Mouse (Mus musculus): ENCODE measurements around the gene Fam57b.

Fam57b gene

DNA sequence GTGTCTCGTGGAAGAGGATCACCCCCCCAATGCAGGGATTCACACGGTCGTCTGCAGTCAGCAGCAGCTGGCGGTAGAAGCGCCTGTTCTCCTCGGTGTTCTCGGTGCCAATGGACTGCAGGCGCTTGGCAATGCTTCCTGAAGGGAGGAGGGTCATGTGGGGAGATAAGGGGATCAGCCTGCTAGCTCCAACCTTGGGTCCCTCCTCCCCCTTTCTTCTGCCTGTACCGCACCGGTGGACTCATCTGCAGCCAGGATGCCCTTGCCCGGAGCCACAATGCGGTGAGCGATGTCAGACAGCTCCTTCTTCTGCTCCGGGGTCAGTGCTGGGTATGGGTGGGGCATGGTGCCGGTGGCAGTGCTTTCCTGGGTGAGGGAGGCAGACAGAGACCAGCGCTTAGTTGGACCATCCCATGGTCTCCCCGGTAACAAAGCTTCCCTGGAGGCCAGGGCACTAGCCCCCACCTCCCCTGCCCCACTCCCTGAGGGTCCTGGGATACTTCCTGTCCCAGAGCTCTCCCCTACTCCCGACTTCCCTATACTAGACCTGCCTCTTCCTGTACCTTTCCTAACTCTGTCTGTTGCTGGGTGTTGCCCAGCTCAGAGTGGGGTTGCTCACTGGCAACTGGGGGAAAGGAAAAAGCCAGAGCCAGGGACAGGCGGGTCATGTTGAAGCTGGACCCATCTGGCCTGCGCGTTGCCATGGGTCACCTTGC, at the start of gene Fam57b:
Gene Fam57b (plus strand): TSS at position 258 of the 716 bp plus-strand sequence.
- DNase-seq (ENCODE audit: low read depth, low spot score) = peak; percentile 44

DNA sequence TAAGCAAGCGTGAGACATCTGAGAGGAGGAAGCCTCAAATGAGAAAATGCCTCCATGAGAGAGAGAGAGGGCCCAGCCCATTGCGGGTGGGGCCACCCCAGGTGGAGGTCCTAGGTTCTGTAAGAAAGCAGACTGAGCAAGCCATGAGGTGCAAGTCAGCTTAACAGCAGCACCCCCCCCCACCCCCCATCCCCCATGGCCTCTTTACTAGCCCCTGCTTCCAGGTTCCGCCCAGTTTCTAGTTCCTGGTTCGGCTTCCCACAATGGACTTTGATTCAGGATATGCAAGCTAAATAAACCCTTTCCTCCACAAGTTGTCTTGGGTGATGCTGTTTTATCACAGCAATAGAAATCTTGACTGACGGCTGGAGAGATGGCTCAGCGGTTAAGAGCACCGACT, 48.6 kb upstream of the Fam57b start:
- no peak for DNase-seq (ENCODE audit: low read depth, low spot score)

DNA sequence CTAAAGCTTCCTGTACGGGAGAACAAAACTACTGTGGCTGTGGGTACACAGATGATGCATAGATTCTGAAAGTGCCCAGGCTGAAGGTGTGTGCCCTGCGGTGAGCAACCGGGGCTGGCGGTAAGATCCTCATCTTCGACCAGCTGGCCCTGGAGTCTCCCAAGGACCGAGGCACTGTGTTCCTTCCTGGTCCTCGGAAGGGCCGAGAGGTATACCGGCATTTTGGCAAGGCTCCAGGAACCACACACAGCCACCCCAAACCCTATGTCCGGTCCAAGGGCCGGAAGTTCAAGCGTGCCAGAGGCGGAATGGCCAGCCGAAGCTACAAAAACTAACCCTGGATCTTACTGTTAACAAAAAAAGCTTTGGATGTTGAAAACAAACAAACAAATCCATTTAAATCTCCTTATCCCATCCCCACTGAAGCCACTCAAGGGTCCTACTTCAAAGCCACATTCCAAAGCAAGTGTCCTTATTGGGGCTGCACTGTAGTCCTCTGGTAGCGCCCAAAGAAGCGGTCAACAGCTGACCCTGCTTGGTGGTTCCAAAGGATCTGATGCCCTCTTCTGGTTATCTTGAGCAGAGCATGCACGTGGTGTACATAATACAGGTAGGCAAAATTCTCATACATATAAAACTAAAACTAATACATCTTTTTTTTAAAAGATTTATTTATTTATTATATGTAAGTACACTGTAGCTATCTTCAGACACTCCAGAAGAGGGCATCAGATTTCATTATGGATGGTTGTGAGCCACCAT, 47.7 kb upstream of the Fam57b start:
- DNase-seq (ENCODE audit: low read depth, low spot score) = no peak

DNA sequence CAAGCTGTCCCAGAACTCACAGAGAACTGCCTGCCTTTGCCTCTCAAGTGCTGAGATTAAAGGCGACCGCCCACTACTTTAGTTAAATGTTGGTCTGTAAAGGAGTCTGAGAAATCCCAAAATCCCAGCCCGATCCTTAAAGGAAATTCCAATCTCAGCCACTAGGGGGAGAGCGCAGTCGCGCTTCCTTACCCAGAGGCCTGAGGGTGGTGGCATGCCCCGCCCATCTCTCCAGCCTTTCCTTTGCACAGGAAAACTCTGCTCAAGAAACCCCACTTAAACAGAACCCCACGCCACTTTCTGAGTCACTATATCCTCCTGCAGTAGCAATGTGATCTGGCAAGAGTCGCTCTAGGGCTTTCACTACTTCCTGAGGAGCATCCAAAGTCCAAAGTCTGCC, 42.6 kb upstream of the Fam57b start:
- DNase-seq (ENCODE audit: low read depth, low spot score) = peak; percentile 72

DNA sequence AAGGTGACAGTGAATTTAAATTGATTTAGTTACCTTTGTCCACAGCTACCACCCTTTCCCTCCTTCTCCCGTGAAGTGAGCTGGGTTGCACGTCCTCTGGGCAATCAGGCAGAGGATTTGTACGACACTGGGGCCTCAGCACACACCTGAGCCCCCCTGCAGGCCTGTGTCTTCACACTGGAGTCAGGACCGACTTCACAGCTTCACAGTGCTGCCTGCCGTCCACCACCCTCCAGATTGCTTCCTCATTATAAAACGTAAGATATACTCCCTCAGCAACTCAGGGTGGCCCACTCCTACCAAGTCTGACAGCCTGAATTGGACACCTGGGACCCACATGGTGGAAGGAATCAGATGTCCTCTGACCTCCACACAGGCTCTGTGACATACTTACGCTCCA, 38.9 kb upstream of the Fam57b start:
- no peak for DNase-seq (ENCODE audit: low read depth, low spot score)

DNA sequence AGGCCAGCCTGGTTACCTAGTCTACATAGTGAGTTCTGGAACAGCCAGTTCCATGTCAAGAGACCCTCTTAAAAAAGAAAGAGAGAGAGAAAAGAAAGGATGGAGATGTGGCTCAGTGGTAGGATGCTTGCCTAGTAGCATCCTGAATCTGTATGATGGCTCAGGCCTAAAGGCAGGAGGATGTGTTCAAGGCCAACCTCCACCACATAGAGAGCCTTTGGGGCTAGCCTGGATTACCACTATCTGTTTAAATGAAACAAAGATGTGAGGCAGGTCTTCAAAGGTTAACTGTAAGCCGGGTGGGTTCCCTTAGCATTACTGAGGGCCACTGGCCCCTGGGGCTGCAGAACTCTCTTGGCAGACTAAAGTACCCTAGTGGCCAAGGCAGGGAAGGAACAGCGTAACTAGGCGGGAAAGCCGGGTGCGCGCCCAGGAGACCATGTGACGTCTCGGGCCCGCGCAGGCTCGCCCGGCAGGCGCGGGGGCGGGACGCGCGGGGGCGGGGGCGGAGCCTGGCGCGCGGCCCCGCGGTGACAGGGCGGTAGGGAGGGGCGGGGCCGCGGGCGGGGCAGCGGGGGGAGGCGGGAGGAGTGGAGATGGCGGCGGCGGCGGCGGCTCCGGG, 38.3 kb upstream of the Fam57b start, which contains the start of gene Mapk3:
Gene Mapk3 (plus strand): TSS at position 552 of the 622 bp plus-strand sequence.
- peak; percentile 92 for DNase-seq (ENCODE audit: low read depth, low spot score)

DNA sequence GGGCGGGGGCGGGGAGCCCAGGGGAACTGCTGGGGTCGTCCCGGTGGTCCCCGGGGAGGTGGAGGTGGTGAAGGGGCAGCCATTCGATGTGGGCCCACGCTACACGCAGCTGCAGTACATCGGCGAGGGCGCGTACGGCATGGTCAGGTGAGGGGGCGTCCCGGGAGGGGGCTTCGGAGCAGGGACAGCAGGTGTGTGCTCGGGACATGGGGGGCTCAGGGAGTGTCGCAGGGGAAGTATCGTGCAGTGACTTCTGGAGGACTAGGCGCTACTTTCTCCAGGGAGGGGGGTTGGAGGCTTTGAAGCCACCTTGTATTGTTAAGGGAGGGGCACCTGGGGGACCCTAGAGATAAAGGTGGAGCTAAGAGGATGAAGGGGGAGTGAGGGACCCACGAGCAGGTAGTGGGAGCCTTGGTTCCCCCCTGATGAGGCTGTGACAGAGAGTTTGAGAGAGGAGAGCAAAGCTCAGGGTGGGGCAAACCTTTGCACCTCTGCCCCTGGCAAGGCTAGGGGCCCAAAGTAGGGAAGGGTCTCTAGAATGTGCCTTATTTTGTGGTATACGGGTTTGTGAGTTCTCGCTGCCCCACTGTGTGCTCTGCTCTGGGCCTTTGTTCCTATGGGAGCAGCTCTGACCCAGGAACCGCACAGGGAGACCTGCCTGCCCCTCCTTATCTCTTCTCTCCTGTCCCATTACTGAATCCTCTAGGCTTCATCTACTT, 37.6 kb upstream of the Fam57b start:
- DNase-seq (ENCODE audit: low read depth, low spot score) = no peak

DNA sequence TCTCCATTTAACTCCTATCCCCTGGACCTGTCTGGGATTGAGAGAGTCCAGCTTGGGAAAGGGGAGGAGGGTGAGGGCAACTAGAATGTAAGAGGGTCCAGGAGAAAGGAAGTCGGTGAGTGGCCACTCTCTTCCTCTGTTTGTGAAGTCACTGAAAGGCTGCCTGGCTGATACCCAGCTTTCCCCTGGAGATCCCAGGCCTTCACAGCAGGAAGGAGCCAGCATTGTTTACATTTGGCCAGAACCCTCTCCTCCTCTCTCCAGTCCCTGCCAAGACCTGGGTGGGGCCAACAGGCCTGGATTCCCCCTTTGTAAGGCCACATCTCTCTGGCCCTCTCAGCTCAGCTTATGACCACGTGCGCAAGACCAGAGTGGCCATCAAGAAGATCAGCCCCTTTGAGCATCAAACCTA, 37.1 kb upstream of the Fam57b start:
- DNase-seq (ENCODE audit: low read depth, low spot score) = no peak

DNA sequence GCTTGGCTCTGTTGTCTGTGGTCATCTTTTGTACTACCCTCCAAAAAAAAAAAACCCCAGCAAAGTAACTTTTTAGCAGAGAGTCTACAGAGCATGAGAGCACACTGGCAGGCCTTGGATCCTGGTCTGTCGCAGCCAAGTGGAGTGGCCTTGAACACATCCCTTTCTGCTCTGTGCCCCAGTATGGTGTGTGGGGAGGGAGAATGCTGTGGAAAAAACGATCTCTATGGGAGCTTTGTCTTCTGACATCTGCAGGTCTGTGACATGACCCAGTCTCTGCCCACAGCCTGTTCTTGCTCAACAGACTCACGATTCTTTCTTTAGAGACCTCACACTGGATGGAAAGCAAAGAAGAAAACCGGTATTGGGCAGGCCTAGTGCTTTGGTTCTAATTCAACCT, 36.5 kb upstream of the Fam57b start:
- no peak for DNase-seq (ENCODE audit: low read depth, low spot score)

DNA sequence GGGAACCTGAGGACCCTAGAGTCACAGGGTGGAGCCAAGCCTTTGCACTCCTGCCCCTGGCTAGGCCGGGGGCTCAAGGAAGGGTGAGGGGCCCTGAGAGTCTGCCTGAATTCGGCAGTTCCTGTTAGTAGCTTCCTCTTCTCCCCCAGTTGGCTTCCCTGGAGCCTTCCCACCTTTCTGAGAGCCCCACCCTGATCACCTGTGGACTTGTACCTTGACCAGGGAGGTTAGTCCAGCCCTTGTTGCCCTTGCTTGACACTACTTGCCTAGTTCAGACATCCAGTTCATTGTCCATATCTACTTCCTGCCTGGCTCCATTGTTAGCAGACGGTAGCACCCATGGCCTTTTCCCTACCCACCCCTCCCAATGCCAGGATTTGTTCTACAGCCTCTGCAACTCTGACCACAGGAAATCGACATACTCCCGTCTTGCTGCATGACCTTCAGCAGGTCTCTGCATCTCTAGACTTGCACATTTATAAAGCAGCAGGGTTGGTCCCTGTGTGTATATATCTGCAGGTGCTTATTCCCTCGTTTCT, 35.9 kb upstream of the Fam57b start:
- no peak for DNase-seq (ENCODE audit: low read depth, low spot score)

DNA sequence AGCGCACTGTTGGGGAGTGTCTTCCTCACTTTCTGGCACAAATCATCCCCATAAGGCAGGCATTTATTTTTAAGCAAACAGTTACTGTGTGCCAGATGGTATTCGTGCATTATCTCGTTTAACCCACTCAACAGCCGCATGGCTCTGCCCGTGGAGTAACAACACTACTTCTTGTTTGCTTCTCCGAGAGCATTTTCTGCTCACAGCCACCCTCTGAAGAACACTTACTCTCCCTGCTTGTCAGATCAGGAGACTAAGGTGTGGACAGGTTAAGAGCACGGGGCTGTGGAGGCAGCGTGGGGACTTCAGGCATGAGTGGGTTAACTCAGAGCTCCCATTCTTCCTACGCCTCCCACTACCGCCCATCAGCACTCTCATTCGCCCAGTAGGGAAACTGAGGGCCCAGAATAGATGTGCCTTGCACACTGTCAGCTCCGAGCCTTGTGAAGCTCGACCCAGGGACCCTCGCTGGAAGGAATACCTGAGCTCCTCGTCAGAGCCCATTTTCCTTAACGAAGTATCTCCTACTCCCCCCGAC, 34.9 kb upstream of the Fam57b start:
- DNase-seq (ENCODE audit: low read depth, low spot score) = no peak

DNA sequence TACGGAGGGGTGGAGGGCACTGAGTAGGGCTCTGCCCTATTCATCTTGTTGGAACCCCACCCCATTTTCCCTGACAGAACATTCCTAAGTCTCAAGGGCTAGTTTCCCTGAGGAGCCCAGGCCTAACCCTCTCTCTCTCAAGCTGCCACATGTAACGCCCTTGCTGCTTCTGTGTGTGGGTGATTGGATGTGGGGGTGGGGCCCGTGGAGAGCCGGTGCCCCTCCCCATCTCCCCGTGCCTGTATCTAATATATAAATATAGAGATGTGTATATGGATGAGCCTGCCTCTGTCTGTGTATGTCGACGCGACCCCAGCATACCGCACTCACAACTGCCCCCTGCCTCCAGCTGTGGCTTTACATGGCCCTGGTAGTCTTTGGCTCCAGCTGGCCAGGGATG, 31.9 kb upstream of the Fam57b start:
- DNase-seq (ENCODE audit: low read depth, low spot score) = no peak

DNA sequence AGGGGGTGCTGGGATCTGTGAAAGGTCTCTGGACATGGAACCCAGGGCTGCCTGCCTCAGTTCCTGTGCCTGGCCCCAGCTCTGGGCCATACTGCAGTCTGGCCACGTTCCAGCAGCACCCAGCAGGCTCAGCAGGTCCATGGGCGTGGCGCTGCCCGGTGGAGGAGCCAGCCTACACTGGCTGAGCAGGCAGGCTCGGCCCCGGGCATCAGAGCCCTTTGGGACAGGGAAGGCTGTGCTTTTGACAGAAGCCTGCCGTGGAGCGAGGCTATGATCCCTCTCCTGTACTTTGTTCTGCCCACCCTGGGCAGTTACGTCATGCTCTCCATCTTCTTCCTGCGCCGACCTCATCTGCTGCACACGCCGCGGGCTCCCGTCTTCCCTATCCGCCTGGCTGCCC, 31.3 kb upstream of the Fam57b start, which contains the start of gene Gdpd3:
Gene Gdpd3 (plus strand): TSS at position 134 of the 400 bp plus-strand sequence.
- DNase-seq (ENCODE audit: low read depth, low spot score) = no peak

DNA sequence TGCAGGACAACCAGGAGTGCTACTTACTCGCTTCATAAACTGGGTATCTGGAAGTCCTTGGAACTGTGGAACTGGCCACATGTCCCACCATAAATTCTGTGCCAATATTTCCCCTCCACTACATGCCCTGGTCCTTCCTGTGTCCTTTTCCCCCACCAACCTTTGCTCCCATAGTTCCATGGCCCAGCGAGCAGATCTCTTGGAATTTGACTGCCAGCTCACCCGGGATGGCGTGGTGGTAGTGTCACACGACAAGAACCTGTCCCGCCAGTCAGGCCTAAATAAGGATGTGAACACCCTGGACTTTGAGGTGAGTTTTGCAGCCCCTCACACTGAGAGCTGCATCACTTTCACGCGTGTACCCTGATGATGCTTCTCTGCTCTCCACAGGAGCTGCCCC, 30.5 kb upstream of the Fam57b start:
- DNase-seq (ENCODE audit: low read depth, low spot score) = no peak

DNA sequence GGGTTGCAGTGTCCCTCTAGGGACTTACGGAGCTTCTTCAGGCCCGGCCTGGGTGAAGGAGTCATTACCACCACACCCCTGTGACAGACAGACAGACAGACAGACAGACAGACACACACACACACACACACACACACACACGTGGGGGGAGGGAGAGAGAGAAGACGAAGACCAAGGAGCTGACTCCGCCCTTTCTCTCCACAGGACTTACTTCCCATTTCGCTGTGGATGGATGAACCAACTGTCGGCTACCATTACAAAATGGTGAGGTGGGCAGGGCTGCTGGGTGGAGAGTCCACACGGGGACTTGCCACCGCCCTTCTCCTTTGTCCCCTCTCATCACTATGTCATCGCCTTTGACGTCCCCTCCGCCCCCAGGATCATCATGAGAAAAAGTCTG, 26.7 kb upstream of the Fam57b start:
- no peak for DNase-seq (ENCODE audit: low read depth, low spot score)

DNA sequence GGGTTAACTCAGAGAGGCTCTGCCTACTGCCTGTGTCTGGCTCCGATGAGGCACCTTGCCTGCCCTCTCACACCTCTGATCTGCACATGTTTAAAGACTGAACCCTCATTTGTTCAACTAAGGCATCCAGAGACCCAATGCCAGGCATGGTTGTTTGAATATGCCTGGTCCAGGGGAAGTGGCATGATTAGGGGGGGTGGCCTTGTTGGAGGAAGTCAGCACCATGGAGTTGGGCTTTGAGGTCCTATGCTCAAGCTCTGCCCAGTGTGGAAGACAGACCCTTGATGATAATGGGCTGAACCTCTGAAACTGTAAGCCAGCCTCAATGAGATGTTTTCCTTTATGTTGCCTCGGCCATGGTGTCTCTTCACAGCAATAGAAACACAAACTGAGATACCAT, 24.1 kb upstream of the Fam57b start:
- no peak for DNase-seq (ENCODE audit: low read depth, low spot score)

DNA sequence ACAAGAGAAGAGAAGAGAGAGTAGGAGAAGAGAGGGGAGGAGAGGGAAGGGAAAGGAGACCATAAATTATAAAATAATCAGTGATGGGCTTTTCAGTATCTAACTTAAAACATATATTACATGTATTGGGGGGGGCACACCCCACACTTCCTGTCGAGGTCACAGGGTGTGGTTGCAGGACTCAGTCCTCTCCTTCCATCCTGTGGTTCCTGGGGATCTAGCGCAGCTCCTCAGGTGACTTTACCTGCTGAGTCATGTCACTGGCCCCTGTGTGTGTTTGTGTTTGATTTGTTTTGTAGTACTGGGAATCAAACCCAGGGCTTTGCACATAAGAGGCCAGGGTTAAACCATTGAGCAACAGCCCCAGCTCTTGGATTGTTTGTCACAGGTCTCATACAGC, 23.0 kb upstream of the Fam57b start:
- DNase-seq (ENCODE audit: low read depth, low spot score) = peak; percentile 58

DNA sequence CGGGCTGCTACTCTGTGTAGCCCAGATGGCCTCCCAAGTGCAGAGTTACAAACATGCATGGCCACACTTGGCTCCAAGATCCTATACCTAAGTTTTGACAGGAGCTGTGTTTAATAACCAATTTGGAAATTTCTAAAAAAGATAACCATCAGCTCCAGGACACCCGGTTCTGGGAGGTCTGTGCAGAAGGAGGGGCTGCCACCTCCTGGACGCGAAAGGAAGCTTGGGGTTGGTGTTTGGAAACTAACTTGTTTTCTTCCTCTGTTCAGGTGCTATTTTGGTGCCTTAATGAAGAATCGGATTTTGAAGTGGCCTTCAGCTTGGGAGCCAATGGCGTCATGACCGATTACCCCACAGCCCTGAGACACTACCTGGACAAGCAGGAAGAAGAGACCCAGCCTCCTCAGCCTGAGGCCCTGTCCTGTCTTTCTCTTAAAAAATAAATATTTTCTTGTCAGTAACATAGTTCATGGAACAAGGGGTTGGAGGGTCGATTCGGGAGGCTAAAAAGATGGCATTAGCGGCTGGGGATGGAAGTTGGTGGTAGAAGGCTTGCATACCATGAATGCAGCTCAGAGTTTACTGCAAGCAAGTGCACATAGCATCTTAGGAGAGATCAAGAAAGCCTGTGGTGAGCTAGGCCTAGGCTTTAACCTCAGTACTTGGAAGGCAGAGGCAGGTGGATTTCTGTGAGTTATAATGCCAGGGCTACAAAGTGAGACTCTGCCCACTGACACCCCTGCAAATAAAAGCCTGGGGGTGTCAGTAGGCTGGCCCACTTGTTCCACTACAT, 22.1 kb upstream of the Fam57b start:
- no peak for DNase-seq (ENCODE audit: low read depth, low spot score)

DNA sequence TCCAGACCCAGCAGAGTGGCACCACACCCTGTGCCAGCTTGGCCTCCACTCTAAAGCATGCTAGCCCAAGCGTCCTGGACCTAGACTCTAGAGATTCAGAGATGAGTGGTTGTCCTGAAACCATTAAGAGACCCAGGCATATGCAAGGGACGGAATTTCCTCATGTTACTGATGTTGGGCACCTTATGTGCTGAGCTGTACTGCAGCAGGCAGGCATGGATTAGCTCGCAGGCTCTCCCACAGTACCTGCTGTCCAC, 21.6 kb upstream of the Fam57b start:
- no peak for DNase-seq (ENCODE audit: low read depth, low spot score)

DNA sequence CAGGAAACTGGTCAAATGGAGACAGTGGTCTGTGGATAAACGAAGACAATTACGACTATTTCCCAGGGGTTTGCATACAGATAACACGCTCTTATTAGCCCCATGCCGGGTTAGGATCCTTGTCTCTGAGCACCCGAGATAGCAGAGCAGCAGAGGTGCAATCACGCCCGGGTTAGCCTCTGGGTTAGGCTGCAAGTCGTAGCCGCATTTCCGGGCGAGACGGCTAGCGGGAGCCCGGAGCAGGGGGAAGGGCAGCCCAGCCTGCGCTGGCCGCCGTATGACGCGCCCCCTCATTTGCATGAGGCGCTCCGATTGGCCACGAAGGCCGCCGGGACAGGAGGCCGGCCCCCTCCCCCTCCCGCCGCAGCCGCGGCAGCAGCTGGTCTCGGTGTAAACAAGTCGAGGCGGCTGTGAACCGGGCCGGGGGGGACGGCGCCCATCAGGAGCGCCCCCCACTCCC, 20.8 kb upstream of the Fam57b start, which contains the start of gene Ypel3:
Gene Ypel3 (plus strand): TSS at position 358 of the 460 bp plus-strand sequence.
- DNase-seq (ENCODE audit: low read depth, low spot score) = peak; percentile 96

DNA sequence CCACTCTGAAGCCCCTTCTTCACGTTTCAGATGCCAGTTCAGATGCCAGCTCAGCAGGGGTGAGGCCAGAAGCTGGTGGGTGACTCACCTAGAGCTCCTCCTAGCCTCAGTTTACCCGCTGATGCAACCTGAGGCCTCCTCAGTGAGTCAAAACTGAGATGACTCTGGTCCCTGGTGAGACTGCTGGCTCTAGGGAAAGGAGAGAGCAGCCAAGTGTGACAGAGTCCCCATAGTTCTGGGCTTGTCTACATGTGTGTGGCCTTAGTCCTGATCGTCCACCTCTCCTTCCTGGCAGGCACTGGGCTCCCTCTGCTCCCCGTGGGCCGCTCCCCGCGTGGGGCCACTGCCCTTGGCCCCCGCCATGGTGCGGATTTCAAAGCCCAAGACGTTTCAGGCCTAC, 20.0 kb upstream of the Fam57b start:
- DNase-seq (ENCODE audit: low read depth, low spot score) = no peak

All from CD4-positive helper T cell, adult 2 months (primary cell).